Mouse (Mus musculus) midbrain, embryonic 15.5 days (tissue): Measurements from ENCODE around the gene Ptf1a. TPM values are rescaled to one million over a fixed set of nuclear protein-coding genes. Genes with fewer than 3 reads are reported as not detected.

Experiments used
- ATAC-seq: fragments of 200-750 bp; cut with Nextera tagmentation; replicated peaks from 2 replicates; pipeline ENCODE4 v1.8.0; 2017; ENCODE audit warnings: moderate TSS enrichment
- H3K27ac ChIP-seq: fragments of 300-500 bp; sonication (generic); 2 replicates; pipeline ENCODE4 v1.5.1; 2015; ENCODE audit warnings: mild to moderate bottlenecking, inconsistent platforms
- H3K27me3 ChIP-seq: fragments of 300-500 bp; sonication (generic); replicated peaks from 2 replicates; pipeline ENCODE4 v1.6.1; 2015; ENCODE audit warnings: inconsistent platforms
- H3K36me3 ChIP-seq: fragments of 300-500 bp; sonication (generic); replicated peaks from 2 replicates; pipeline ENCODE4 v1.6.1; 2015; ENCODE audit warnings: inconsistent platforms
- H3K4me1 ChIP-seq: fragments of 300-500 bp; sonication (generic); 2 replicates; pipeline ENCODE4 v1.6.1; 2015; ENCODE audit warnings: inconsistent platforms
- H3K4me2 ChIP-seq: fragments of 300-500 bp; sonication (generic); 2 replicates; pipeline ENCODE4 v1.6.1; 2015; ENCODE audit warnings: inconsistent platforms, mild to moderate bottlenecking, moderate library complexity
- H3K4me3 ChIP-seq: fragments of 300-500 bp; sonication (generic); 2 replicates; pipeline ENCODE4 v1.5.1; 2015; ENCODE audit warnings: mild to moderate bottlenecking, inconsistent platforms
- H3K9ac ChIP-seq: fragments of 300-500 bp; sonication (generic); 2 replicates; pipeline ENCODE4 v1.6.1; 2015; ENCODE audit warnings: mild to moderate bottlenecking, inconsistent platforms
- H3K9me3 ChIP-seq: fragments of 300-500 bp; sonication (generic); 2 replicates; pipeline ENCODE4 v1.6.1; 2016; ENCODE audit warnings: inconsistent platforms
- WGBS: fragments of 180-500 bp; shearing (Covaris S2); methylation state at CpG from one replicate; pipeline ENCODE4 v1.1.7; 2015; ENCODE audit warnings: mixed read lengths; 5-methylcytosine and 5-hydroxymethylcytosine counted together
- polyA plus RNA-seq: library from polyadenylated mRNA; unstranded; fragments of >200 nt; fragmentation: Nextera tagmentation; extraction: Ambion mirVana; gene quantifications from 2 replicates; pipeline ENCODE4 v1.2.1, GENCODE M21; 2015

Ptf1a gene
- polyA plus RNA-seq, 1 experiment from 2014 or later = 0.26 TPM

DNA sequence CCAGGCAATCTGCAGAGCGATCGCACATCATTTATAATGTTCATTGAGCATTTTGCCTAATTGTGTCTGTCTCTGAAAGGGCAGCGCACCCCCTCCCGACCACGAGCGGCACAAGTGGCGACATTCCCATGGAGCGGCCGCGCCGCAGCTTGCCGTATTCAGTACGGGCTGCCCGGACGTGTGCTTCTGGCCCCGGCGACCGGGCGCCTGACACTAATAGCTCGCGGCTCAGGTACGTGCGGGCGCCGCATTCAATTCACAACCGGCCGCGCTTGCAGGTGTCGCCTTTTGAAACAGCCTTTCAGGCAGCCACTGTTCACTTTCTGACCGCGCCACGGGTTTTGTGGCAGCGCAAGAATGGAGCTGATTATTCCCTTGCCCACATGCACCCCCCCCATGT lies 14.7 kb upstream of the Ptf1a start:
- peaks cover 23% of the 10 kb centered on the region for H3K4me1 ChIP-seq
- no peaks in the 10 kb centered on the region for H3K9me3 ChIP-seq
- H3K9ac ChIP-seq = no peak overlapping the region
- ATAC-seq = peak; percentile 51
- under 1% methylated on average over 33 of the region's 33 CpGs for WGBS
- H3K36me3 ChIP-seq = no peaks in the 10 kb centered on the region
- H3K27me3 ChIP-seq = peaks cover 90% of the 10 kb centered on the region
- H3K27ac ChIP-seq = no peak overlapping the region
- H3K4me2 ChIP-seq = peak overlapping the region; percentile 51
- peak overlapping the region; percentile 30 for H3K4me3 ChIP-seq

DNA sequence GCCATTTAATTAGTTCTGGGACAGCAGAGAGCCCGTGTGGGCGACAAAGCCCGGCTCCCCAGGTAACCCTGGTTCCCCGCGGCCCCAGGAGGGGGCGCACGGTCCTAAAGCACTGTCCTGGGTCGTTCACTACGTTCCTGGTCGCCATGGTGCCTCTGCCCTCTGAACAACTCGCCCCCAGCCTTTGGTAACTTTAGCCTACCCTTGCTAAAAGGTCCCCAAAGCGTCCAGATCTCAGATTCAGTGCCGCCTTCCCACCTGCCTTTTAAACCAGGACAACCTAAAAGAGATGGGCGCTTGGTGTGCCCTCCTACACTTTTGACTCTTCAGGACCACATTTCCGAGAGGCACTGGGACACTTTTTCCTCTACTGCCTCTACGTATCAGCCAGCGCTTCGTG lies 14.3 kb upstream of the Ptf1a start:
- Histone ChIP-seq H3K9me3 (no peaks in the 10 kb centered on the region), H3K4me3 (peak overlapping the region; percentile 30), H3K36me3 (no peaks in the 10 kb centered on the region), H3K9ac (no peak overlapping the region), H3K27ac (no peak overlapping the region), H3K4me1 (peaks cover 23% of the 10 kb centered on the region), H3K4me2 (peak overlapping the region; percentile 51), H3K27me3 (peaks cover 92% of the 10 kb centered on the region)
- under 1% methylated on average over 18 of the region's 18 CpGs for WGBS
- ATAC-seq = peak; percentile 80

DNA sequence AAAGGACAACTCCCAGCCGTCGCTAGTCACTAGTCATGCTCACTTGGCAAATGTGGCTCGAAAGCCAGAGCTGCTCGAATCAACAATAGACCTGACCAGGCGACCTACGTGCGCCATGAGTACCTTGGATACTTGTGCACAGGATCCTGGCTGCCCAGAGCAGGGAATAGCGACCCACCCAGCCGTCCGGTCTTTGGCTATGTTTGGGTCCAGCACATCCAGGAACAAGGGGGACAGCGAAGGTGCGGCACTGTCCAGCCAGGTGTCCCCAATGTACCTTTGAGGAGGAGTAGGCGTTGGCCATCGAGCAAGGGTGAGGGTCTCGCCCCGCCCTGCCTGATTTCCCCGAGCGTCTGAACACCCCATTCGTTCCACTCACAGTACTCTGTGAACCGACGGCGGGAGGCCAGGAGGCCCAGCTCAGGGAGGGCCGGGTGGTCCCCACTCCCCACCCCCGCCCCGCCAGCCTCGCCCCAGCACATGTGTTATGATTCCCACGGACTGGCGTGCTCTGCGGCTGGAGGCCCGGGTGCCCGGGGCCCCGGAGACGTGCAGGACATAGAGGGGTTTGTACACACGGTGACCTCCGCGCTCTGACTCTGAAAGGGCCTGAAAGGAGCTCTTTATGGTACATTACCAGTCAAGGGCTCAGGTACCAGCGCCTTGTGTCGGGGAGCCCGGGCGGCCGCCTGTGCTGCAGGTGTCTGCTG lies 13.7 kb upstream of the Ptf1a start:
- 1% methylated on average over 41 of the region's 41 CpGs for WGBS
- Histone ChIP-seq H3K27ac (no peak overlapping the region), H3K36me3 (no peaks in the 10 kb centered on the region), H3K4me3 (no peak overlapping the region), H3K4me2 (no peak overlapping the region), H3K4me1 (peaks cover 23% of the 10 kb centered on the region), H3K27me3 (peaks cover 87% of the 10 kb centered on the region), H3K9me3 (no peaks in the 10 kb centered on the region), H3K9ac (no peak overlapping the region)
- ATAC-seq = peak; percentile 74

DNA sequence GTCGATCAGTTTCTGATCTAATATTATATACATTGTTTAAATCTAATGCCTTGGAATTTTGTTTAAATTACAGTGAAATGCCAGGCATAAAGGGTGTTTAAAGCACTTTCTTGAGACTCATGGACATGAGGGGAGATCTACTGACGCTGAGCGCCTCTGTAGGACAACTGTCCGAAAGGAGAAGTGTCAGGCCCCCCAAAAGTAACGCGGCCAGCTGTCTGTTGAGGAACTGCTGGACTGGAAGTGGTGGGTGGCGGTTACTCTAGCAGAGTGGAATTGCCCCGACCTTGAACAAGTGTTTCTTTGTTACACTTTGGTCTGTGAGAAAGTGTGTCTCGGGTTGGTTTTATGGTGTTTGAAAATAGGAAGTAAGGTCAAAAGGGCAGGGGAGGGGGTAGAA lies 1.1 kb upstream of the Ptf1a start:
- no peak for ATAC-seq
- Histone ChIP-seq H3K4me3 (no peak overlapping the region), H3K27me3 (peaks cover 89% of the 10 kb centered on the region), H3K36me3 (no peaks in the 10 kb centered on the region), H3K27ac (no peak overlapping the region), H3K9me3 (no peaks in the 10 kb centered on the region), H3K4me2 (no peak overlapping the region), H3K9ac (no peak overlapping the region), H3K4me1 (peaks cover 24% of the 10 kb centered on the region)
- WGBS = 2% methylated on average over 9 of the region's 9 CpGs

DNA sequence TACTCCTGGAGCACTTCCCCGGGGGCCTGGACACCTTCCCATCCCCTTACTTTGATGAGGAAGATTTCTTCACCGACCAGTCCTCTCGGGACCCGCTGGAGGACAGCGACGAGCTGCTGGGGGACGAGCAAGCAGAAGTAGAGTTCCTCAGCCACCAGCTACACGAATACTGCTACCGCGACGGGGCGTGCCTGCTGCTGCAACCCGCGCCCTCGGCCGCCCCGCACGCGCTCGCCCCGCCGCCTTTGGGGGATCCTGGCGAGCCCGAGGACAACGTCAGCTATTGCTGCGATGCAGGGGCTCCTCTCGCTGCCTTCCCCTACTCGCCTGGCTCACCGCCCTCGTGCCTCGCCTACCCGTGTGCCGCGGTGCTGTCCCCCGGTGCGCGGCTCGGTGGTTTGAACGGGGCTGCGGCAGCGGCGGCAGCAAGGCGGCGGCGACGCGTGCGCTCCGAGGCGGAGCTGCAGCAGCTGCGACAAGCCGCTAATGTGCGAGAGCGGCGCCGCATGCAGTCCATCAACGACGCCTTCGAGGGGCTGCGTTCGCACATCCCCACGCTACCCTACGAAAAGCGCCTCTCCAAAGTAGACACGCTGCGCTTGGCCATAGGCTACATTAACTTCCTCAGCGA lies 523 bp downstream of the Ptf1a start:
- WGBS = under 1% methylated on average over 67 of the region's 67 CpGs
- Histone ChIP-seq H3K27me3 (peaks cover 93% of the 10 kb centered on the region), H3K9ac (no peak overlapping the region), H3K4me3 (peak overlapping the region; percentile 34), H3K36me3 (no peaks in the 10 kb centered on the region), H3K9me3 (no peaks in the 10 kb centered on the region), H3K27ac (no peak overlapping the region), H3K4me1 (peaks cover 24% of the 10 kb centered on the region), H3K4me2 (peak overlapping the region; percentile 62)
- peak; percentile 16; the same call in 1 of the 2 replicates for ATAC-seq

DNA sequence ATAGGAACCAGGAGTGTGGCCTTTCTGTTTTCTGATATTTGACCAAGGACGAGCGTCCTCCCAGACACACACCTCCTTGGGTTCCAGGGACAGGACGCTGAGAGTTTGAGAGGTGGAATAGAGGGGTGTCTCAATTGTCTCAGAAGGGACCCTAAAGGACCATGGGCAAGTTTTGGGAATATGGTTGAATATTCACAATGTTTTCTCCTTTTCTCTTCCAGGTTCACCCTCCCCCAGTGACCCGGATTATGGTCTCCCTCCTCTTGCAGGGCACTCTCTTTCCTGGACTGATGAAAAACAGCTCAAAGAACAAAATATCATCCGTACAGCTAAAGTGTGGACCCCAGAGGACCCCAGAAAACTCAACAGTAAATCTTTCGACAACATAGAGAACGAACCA lies 1.3 kb downstream of the Ptf1a start:
- Histone ChIP-seq H3K9me3 (no peaks in the 10 kb centered on the region), H3K4me3 (no peak overlapping the region), H3K4me1 (peaks cover 24% of the 10 kb centered on the region), H3K36me3 (no peaks in the 10 kb centered on the region), H3K27me3 (peaks cover 93% of the 10 kb centered on the region), H3K9ac (no peak overlapping the region), H3K4me2 (no peak overlapping the region), H3K27ac (no peak overlapping the region)
- WGBS = 4% methylated on average over 7 of the region's 7 CpGs
- ATAC-seq = no peak

DNA sequence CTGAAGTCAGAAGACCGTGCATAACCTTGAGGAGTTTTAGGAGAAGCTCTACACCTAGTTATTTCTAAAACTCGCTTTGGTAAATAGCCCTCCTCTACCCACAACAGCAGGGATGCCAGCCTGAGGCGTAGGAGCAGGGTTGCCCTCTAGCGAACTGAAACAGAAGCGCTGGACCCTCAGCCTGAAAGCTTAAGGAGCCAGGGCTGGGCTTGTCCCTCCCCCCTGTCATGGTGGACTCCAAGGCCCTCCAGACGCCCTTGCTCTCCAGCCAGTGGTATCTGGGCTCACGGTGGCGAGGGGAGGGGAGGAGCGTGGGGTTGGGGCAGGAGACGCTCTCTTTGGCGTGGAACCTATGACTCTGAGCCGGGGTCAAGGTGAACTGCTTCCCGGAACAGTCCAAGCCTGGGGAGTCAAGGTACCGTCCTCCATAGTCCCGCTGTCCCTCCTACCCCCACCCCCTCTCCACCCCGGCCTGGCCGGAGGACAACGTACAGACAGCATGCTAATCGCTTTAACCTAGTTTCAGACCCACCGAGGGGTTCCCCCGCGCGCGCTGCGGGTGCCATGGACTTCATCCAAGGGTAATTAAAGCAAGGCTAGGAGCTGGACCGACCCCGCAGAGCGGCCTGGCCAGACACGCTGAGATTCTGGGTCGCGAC lies 2.7 kb downstream of the Ptf1a start:
- under 1% methylated on average over 31 of the region's 31 CpGs for WGBS
- peaks cover 31% of the 10 kb centered on the region for H3K4me1 ChIP-seq
- H3K9ac ChIP-seq = no peak overlapping the region
- no peaks in the 10 kb centered on the region for H3K36me3 ChIP-seq
- peaks cover 94% of the 10 kb centered on the region for H3K27me3 ChIP-seq
- H3K4me3 ChIP-seq = peak overlapping the region; percentile 10; the same call in 1 of the 2 replicates
- peak overlapping the region; percentile 44 for H3K4me2 ChIP-seq
- ATAC-seq = peak; percentile 70
- H3K27ac ChIP-seq = no peak overlapping the region
- no peaks in the 10 kb centered on the region for H3K9me3 ChIP-seq

DNA sequence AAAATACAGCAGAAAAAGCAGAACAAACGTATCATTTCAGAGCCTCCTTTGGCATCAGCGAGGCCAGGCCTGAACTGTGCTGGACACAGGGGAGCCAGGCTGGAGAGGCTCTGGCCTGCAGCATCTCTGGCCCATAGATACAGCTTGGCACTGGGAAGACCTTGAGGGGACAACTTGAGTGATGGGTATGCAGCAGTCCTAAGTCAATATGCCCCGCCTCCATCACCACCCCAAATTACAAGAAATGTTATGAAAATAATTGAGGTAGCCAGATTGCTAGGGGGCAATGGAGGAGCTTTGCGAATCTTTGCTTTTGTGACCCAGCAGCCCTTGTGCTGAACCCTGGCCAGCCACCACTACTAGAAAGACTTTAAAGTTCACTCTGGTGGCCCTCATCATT lies 3.8 kb downstream of the Ptf1a start:
- H3K9me3 ChIP-seq = no peaks in the 10 kb centered on the region
- ATAC-seq = no peak
- no peak overlapping the region for H3K4me2 ChIP-seq
- no peak overlapping the region for H3K27ac ChIP-seq
- peaks cover 31% of the 10 kb centered on the region for H3K4me1 ChIP-seq
- H3K36me3 ChIP-seq = no peaks in the 10 kb centered on the region
- no peak overlapping the region for H3K9ac ChIP-seq
- no peak overlapping the region for H3K4me3 ChIP-seq
- 24% methylated on average over 4 of the region's 4 CpGs for WGBS
- H3K27me3 ChIP-seq = peaks cover 96% of the 10 kb centered on the region

DNA sequence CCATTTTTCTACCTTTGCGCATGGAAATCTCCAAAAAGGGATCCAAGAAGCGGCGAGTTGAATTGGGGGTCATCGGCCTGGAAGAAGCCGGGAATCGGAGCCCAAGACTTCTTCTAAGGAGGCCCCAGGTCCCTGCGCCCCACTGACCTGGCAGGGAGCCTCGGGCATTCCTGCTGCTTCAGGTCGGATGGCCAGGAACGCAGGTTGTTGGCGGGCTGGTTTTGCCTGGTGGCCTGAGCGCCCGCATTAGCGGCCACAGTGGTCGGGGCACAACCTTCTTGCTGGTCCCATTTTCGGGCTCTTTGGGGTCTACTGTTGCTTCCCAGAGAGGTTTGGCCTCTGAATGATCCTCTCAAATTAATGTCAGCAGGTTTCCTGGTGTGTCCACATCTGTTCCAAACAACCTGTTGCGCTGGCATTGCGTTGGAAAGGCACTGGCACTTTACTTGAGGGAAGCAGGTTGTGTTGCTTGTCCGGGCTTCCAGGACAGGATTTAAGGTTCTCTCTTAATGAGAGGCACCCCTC lies 7.1 kb downstream of the Ptf1a start:
- ATAC-seq = no peak
- H3K4me2 ChIP-seq = no peak overlapping the region
- WGBS = 1% methylated on average over 19 of the region's 19 CpGs
- H3K4me3 ChIP-seq = no peak overlapping the region
- H3K9me3 ChIP-seq = no peaks in the 10 kb centered on the region
- H3K27me3 ChIP-seq = peaks cover 99% of the 10 kb centered on the region
- H3K36me3 ChIP-seq = no peaks in the 10 kb centered on the region
- H3K4me1 ChIP-seq = peaks cover 14% of the 10 kb centered on the region
- H3K9ac ChIP-seq = no peak overlapping the region
- H3K27ac ChIP-seq = no peak overlapping the region

DNA sequence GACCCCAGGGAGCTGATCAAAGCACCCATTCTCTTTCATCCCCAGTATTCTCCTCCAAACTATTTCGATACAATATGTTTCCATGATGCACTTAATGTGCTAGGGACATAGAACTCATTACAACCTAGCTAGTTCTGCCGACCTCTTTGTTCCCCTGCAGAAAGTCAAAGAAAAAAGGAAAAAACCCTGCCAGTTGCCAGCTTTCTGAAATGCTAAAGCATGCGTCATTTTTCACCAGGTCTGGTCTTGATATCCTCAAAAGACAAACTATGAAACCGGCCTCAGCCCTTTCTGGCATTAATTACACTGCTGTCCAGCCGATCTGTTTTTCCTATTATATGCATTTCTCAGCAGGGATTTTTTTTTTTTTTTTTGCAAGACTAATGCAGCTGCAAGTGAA lies 9.8 kb downstream of the Ptf1a start:
- Histone ChIP-seq H3K27me3 (peaks cover 82% of the 10 kb centered on the region), H3K9me3 (no peaks in the 10 kb centered on the region), H3K4me1 (0 out of 2 replicates have a peak, but pooled peaks cover 7% of the 10 kb centered on the region), H3K4me2 (no peak overlapping the region), H3K27ac (no peak overlapping the region), H3K4me3 (no peak overlapping the region), H3K36me3 (no peaks in the 10 kb centered on the region), H3K9ac (no peak overlapping the region)
- ATAC-seq = no peak
- under 1% methylated on average over 5 of the region's 5 CpGs for WGBS

DNA sequence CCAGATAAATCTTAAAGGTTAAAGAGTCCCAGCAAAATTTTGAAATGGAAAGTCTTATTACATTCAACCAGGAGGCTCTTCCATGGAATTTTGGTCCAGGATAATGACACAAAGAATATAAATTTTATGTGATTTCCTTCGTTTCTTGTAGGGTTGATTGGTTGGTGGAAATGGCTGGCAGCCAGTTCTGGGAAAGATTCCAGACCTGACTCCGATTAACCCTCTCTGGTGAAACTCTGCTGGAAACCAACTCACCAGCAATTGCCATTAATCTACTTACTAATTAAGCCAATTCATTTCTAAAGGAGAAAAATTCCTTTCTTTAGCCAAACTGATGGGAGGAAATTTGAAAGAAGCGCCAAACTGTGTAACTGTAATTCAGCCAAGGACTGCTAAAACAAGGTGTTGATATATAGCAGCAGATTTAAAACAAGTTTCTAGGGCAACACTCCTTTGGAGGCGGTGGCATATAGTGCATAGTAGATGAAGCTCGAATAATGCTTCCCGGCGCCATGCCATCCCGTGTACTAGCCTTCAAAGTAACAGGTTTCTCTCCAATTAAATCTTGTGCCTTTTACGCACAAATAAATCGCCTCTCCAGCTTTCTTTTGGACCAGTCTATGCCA lies 10.5 kb downstream of the Ptf1a start:
- Histone ChIP-seq H3K9ac (no peak overlapping the region), H3K36me3 (no peaks in the 10 kb centered on the region), H3K27me3 (peaks cover 74% of the 10 kb centered on the region), H3K9me3 (no peaks in the 10 kb centered on the region), H3K4me3 (no peak overlapping the region), H3K4me2 (no peak overlapping the region), H3K27ac (no peak overlapping the region), H3K4me1 (0 out of 2 replicates have a peak, but pooled peaks cover 7% of the 10 kb centered on the region)
- WGBS = 10% methylated on average over 10 of the region's 10 CpGs
- ATAC-seq = no peak

DNA sequence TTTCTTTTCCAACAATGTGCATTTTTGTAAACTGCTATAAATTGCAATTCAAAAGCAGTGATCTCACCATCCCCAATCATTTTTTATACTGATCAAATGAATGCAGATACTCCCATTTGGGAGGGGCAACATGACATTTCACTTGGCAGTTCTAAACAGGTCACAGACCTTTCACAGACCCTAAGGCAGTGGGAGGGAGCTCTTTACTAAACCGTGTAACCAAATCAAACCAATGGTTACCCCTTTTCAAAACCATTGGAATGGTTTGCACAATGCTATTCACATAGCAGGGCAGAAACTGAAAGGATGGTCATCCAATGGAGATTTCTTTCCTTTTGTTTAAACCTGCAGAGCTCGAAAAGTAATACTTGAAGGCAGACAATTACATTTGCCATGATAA lies 13.3 kb downstream of the Ptf1a start:
- no peak overlapping the region for H3K4me2 ChIP-seq
- no peaks in the 10 kb centered on the region for H3K9me3 ChIP-seq
- H3K9ac ChIP-seq = no peak overlapping the region
- no peak overlapping the region for H3K4me3 ChIP-seq
- H3K27ac ChIP-seq = no peak overlapping the region
- no peaks in the 10 kb centered on the region for H3K4me1 ChIP-seq
- WGBS = 20% methylated on average over 2 of the region's 2 CpGs
- no peaks in the 10 kb centered on the region for H3K36me3 ChIP-seq
- peaks cover 46% of the 10 kb centered on the region for H3K27me3 ChIP-seq
- no peak for ATAC-seq
